Mouse (Mus musculus): ENCODE results near the gene Hopx. TPM values are rescaled to one million over a fixed set of nuclear protein-coding genes. Genes with fewer than 3 reads are reported as not detected.
A peak's percentile ranks its signal among the peaks of the same experiment; 100 is the strongest.
"Not testable (repeated sequence)": the region's sequence is repeated elsewhere in the genome, so short reads cannot be mapped to it uniquely, and the experiment has no call there.

Hopx gene
- polyA plus RNA-seq, 1 experiment from 2014 or later, result 49.0 TPM

DNA sequence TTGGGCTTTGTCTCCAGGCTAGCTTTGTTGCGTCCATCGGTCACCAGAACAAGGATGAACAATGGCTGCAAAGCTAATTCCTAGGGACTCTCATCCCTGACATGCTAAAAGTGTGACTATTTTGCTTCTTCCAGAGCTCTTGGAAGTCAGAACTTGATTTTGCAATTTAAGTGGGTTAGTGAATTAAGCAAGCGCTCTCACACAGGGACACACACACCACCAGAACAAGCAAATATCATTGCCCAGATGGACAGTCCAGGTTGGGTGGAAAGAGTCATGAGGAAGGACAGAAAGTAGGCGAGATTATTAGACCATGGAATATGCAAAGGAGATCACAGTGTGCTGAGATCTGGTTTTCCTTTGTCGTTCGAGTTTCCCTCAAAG, 14.9 kb downstream of the Hopx start:
- Histone ChIP-seq H3K4me3 (ENCODE audit: low read depth, low read length) (no peak overlapping the region), H3K4me1 (ENCODE audit: insufficient read depth, low read depth, low read length) (peaks cover 19% of the 10 kb centered on the region), H3K27ac (ENCODE audit: low read length) (peak overlapping the region; percentile 58), H3K36me3 (ENCODE audit: insufficient read depth, low read length) (no peaks in the 10 kb centered on the region), H3K27me3 (replicated peaks; ENCODE audit: insufficient read depth, low read length) (no peaks in the 10 kb centered on the region), H3K4me2 (replicated peaks; ENCODE audit: low read depth, low read length) (no peak overlapping the region), H3K9me3 (ENCODE audit: low read length) (no peaks in the 10 kb centered on the region), H3K9ac (replicated peaks; ENCODE audit: low read depth) (no peak overlapping the region)
- WGBS, result 71% methylated on average over 6 of the region's 6 CpGs
- ATAC-seq (no peak), DNase-seq (ENCODE audit: low spot score) (no peak)
- TF ChIP-seq EP300 (IDR thresholded peaks at IDR 0.05) (no peak), CTCF (IDR thresholded peaks at IDR 0.05) (no peak)

DNA sequence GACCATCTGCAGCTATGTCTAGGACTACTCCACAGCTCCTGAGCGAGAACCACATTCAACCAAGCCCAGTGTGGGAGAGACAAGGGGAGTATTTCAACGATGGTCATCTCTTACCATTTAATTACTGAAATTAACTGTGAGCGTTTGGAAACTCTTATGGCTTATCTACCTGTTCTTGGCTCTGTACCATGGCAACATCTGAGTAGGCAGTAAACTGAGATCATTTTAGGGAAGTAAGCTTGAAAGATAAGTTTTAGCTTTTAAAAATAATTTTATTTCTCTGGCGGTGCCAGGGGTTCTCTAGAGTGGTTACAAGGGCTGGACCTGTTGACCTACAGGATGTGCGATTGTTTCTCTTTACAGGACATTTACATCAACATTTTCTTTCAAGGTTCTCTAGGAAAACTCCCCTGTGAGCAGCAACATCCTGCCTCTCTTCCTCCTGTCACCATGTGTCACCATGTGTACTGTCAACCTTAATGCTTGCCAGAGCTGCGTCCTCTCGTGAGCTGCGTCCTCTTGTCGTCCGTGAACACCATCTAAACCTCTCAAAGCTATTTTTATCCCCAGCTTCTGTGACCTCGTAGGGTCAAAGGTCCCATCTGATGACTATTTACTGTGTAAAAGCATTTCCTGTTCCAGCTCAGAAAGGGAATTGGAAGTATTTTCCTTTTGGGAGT, 15.5 kb downstream of the Hopx start:
- DNase-seq (ENCODE audit: low spot score) (peak; percentile 53), ATAC-seq (peak; percentile 30)
- TF ChIP-seq CTCF (IDR thresholded peaks at IDR 0.05) (no peak), EP300 (IDR thresholded peaks at IDR 0.05) (peak; percentile 73)
- Histone ChIP-seq H3K36me3 (ENCODE audit: insufficient read depth, low read length) (no peaks in the 10 kb centered on the region), H3K9me3 (ENCODE audit: low read length) (no peaks in the 10 kb centered on the region), H3K4me3 (ENCODE audit: low read depth, low read length) (no peak overlapping the region), H3K27ac (ENCODE audit: low read length) (peak overlapping the region; percentile 58), H3K9ac (replicated peaks; ENCODE audit: low read depth) (no peak overlapping the region), H3K4me2 (replicated peaks; ENCODE audit: low read depth, low read length) (no peak overlapping the region), H3K27me3 (replicated peaks; ENCODE audit: insufficient read depth, low read length) (no peaks in the 10 kb centered on the region), H3K4me1 (ENCODE audit: insufficient read depth, low read depth, low read length) (peaks cover 19% of the 10 kb centered on the region)
- WGBS, result 37% methylated on average over 11 of the region's 11 CpGs

DNA sequence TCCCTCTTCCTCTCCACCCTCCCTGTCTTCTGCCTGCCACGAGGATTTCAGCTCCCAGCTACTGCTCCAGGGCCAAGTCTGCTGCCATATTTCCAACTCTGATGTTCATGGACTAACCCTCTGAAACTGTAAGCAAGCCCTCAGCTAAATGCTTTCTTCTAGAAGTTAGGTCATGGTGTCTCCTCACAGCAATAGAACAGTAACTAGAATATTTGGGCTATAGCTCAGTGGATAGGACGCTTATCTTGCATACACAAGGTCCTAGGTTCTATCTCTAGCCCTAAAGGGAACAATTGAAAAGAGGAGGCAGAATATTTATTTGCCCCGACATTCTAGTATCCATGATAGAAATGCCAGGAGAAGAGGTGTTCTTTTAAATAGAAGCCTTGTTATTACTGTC, 16.0 kb downstream of the Hopx start:
- H3K36me3 ChIP-seq (ENCODE audit: insufficient read depth, low read length), result no peaks in the 10 kb centered on the region
- no peak overlapping the region for H3K4me2 ChIP-seq (replicated peaks; ENCODE audit: low read depth, low read length)
- TF ChIP-seq EP300 (IDR thresholded peaks at IDR 0.05) (no peak), CTCF (IDR thresholded peaks at IDR 0.05) (no peak)
- H3K4me1 ChIP-seq (ENCODE audit: insufficient read depth, low read depth, low read length), result peaks cover 19% of the 10 kb centered on the region
- no peak overlapping the region for H3K9ac ChIP-seq (replicated peaks; ENCODE audit: low read depth)
- 85% methylated on average over 3 of the region's 3 CpGs for WGBS
- no peaks in the 10 kb centered on the region for H3K27me3 ChIP-seq (replicated peaks; ENCODE audit: insufficient read depth, low read length)
- no peak for ATAC-seq
- H3K27ac ChIP-seq (ENCODE audit: low read length), result peak overlapping the region; percentile 52; the same call in 1 of the 2 replicates
- no peak for DNase-seq (ENCODE audit: low spot score)
- no peaks in the 10 kb centered on the region for H3K9me3 ChIP-seq (ENCODE audit: low read length)
- no peak overlapping the region for H3K4me3 ChIP-seq (ENCODE audit: low read depth, low read length)

DNA sequence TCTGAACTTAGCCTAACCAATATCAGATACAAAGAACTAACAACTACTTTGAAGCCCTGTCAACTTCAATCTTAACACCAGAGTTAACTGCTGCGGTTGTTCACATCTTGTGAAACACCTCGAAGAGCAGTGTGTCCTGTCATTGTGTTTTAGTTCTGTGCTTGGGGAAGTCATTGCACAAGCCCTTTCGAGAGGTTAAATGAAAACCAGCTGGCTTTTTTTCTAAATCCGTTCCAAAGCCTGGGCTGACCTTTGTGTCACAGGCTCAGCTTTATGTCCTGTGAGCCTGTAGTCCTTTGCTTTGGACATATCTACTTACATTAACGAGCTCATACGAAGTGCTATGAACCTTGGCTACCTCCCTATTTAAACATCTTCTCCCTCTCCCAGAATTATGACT, 17.2 kb downstream of the Hopx start:
- DNase-seq (ENCODE audit: low spot score), result peak; percentile 89
- no peak overlapping the region for H3K9ac ChIP-seq (replicated peaks; ENCODE audit: low read depth)
- H3K27me3 ChIP-seq (replicated peaks; ENCODE audit: insufficient read depth, low read length), result no peaks in the 10 kb centered on the region
- H3K4me3 ChIP-seq (ENCODE audit: low read depth, low read length), result no peak overlapping the region
- WGBS, result 25% methylated on average over 6 of the region's 6 CpGs
- peak; percentile 49 for ATAC-seq
- H3K27ac ChIP-seq (ENCODE audit: low read length), result peak overlapping the region; percentile 51
- peak overlapping the region; percentile 9; the same call in 1 of the 2 replicates for H3K4me2 ChIP-seq (replicated peaks; ENCODE audit: low read depth, low read length)
- TF ChIP-seq CTCF (IDR thresholded peaks at IDR 0.05) (no peak), EP300 (IDR thresholded peaks at IDR 0.05) (peak; percentile 75)
- H3K4me1 ChIP-seq (ENCODE audit: insufficient read depth, low read depth, low read length), result peaks cover 19% of the 10 kb centered on the region
- no peaks in the 10 kb centered on the region for H3K36me3 ChIP-seq (ENCODE audit: insufficient read depth, low read length)
- H3K9me3 ChIP-seq (ENCODE audit: low read length), result no peaks in the 10 kb centered on the region

DNA sequence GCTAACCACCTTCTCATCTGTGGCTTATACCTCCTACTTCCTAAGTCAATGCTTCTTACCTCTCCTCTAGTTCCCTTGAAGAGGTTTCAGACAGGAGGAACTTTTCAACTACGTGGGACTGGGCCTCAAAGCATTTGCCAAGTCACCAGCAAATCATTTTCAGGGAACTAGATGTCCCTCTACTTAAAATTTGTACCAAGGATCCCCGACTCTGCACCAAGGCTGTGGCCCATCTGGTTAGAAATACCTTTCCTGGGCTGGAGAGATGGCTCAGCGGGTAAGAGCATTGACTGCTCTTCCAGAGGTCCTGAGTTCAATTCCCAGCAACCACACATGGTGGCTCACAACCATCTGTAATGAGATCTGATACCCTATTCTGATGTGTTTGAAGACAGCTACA, 18.7 kb downstream of the Hopx start:
- not testable (repeated sequence) for H3K4me2 ChIP-seq (replicated peaks; ENCODE audit: low read depth, low read length); H3K27ac ChIP-seq (ENCODE audit: low read length); H3K27me3 ChIP-seq (replicated peaks; ENCODE audit: insufficient read depth, low read length); ATAC-seq; H3K9me3 ChIP-seq (ENCODE audit: low read length); H3K4me3 ChIP-seq (ENCODE audit: low read depth, low read length); DNase-seq (ENCODE audit: low spot score); H3K9ac ChIP-seq (replicated peaks; ENCODE audit: low read depth); H3K36me3 ChIP-seq (ENCODE audit: insufficient read depth, low read length)
- peaks cover 19% of the 10 kb centered on the region for H3K4me1 ChIP-seq (ENCODE audit: insufficient read depth, low read depth, low read length)
- whole genome bisulfite sequencing, result 67% methylated on average over 3 of the region's 3 CpGs

DNA sequence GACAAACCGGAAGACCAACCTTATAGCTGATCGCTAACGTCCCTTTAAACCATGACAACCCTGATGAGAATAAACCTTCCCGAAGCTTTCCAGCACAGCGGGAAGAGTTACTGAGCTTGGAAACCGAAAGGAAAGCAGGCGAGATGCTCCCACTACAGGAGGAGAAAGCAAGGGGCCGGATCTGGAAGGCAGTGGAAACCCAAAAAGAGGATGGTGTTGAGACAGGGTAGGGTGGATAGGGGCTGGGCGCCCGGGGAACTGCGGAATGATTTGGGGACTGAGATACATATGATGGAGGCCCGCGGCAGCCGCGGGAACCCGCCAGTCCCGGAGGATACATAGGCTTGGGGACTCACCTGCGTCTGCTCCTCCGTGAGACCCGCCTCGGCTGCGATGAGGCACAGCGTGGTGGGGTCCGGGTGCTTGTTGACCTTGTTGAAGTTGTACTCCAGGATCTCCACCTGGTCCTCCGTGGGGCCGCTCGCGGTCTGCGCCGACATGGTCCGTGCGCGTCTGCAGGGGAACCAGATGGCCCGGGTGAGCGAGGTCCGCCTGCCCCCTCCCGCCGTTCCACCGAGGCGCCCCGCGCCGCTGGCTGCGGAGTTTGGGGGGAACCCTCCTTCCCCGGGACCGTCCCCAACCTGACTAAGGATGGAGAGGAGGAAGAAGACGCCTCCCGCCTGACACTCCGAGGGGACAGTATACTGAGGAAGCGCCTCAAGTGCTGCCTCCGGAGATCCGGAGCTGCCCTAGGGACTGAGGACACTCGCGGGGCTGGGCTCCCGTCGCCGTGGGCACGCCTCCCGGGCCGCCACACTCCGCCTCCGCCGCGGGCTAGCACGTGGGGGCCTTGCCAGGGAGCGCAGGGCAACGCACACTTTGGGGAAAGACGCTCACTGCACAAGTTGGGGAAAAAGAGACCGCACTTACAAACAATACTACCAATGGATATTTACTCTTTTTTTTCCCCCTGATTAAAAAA, 20.1 kb downstream of the Hopx start:
- Histone ChIP-seq H3K27ac (ENCODE audit: low read length) (peak overlapping the region; percentile 86), H3K27me3 (replicated peaks; ENCODE audit: insufficient read depth, low read length) (no peaks in the 10 kb centered on the region), H3K9me3 (ENCODE audit: low read length) (no peaks in the 10 kb centered on the region), H3K4me2 (replicated peaks; ENCODE audit: low read depth, low read length) (peak overlapping the region; percentile 83), H3K36me3 (ENCODE audit: insufficient read depth, low read length) (no peaks in the 10 kb centered on the region), H3K4me1 (ENCODE audit: insufficient read depth, low read depth, low read length) (peaks cover 12% of the 10 kb centered on the region), H3K4me3 (ENCODE audit: low read depth, low read length) (peak overlapping the region; percentile 75), H3K9ac (replicated peaks; ENCODE audit: low read depth) (peak overlapping the region; percentile 63)
- DNase-seq (ENCODE audit: low spot score) (peak; percentile 88), ATAC-seq (peak; percentile 86)
- WGBS, result 1% methylated on average over 53 of the region's 69 CpGs
- TF ChIP-seq EP300 (IDR thresholded peaks at IDR 0.05), result no peak
- TF ChIP-seq CTCF (IDR thresholded peaks at IDR 0.05), result peak; percentile 13; the same call in 1 of the 2 replicates
